Mouse (Mus musculus) spleen, adult 12 weeks (tissue): ENCODE measurements around the gene Abcc5.

Source experiments
- DNase-seq: peaks from one replicate; pipeline ENCODE4 v3.0.0; 2022; ENCODE audit warnings: low spot score

Gene Abcc5

GRCm38 (mm10) chr16:20359643-20360295, 66.4 kb downstream of the Abcc5 start:
- DNase-seq = no peak

- no peak for DNase-seq
These were observed 68.4 kb downstream of the Abcc5 start for GRCm38 (mm10) chr16:20357837-20358236.

GRCm38 (mm10) chr16:20354762-20355161, 71.4 kb downstream of the Abcc5 start:
- no peak for DNase-seq

- DNase-seq = no peak
These were observed 72.2 kb downstream of the Abcc5 start for GRCm38 (mm10) chr16:20354011-20354410.

GRCm38 (mm10) chr16:20345464-20345863, 80.7 kb downstream of the Abcc5 start:
- no peak for DNase-seq

GRCm38 (mm10) chr16:20338616-20339015, 87.6 kb downstream of the Abcc5 start:
- no peak for DNase-seq

- no peak for DNase-seq
These were observed 91.3 kb downstream of the Abcc5 start for GRCm38 (mm10) chr16:20334918-20335317.

- no peak for DNase-seq
These were observed 97.9 kb downstream of the Abcc5 start for GRCm38 (mm10) chr16:20328306-20328705.

- DNase-seq = no peak
These were observed 100.9 kb downstream of the Abcc5 start, which contains the start of gene Cyp2ab1 for GRCm38 (mm10) chr16:20325286-20325685. TSS of gene Cyp2ab1 (minus strand) at chr16:20325404.

GRCm38 (mm10) chr16:20323907-20324306, 102.3 kb downstream of the Abcc5 start:
- DNase-seq = no peak

GRCm38 (mm10) chr16:20322274-20322673, 103.9 kb downstream of the Abcc5 start:
- DNase-seq = no peak

GRCm38 (mm10) chr16:20316770-20317169, 109.4 kb downstream of the Abcc5 start:
- DNase-seq = no peak

- DNase-seq = no peak
These were observed 110.9 kb downstream of the Abcc5 start for GRCm38 (mm10) chr16:20315266-20315665.

- DNase-seq = no peak
These were observed 113.9 kb downstream of the Abcc5 start for GRCm38 (mm10) chr16:20312272-20312671.

- DNase-seq = peak; percentile 78
These were observed 124.2 kb downstream of the Abcc5 start, which contains the start of gene Parl for GRCm38 (mm10) chr16:20301770-20302649. TSS of gene Parl (minus strand) at chr16:20302387.

- no peak for DNase-seq
These were observed 126.1 kb downstream of the Abcc5 start for GRCm38 (mm10) chr16:20300076-20300475.
